Mouse (Mus musculus): ENCODE data around the gene Mettl2. TPM values are rescaled to one million over a fixed set of nuclear protein-coding genes. Genes with fewer than 3 reads are reported as not detected.

Gene Mettl2
- total and polyA plus RNA-seq, 3 experiments: 59.9 to 61.7 TPM; not detected in 1

- TF ChIP-seq GABPA (IDR thresholded peaks at IDR 0.05; ENCODE audit: low read depth, low read length) (no peak), POLR2AphosphoS2 (IDR thresholded peaks at IDR 0.05; ENCODE audit: low read length) (no peak), SIN3A (IDR thresholded peaks at IDR 0.05; ENCODE audit: low read length) (peak; percentile 67; the same call in 1 of the 2 replicates), CTCF (IDR thresholded peaks at IDR 0.05 in 2 of 3, conservative IDR thresholded peaks at IDR 0.05 in 1 of 3; ENCODE audit: control insufficient read depth in 1 of 3, insufficient read depth in 1 of 3, low read depth in 2 of 3, low read length in 3 of 3, poor library complexity in 1 of 3, severe bottlenecking in 1 of 3) (no peak), MYC (IDR thresholded peaks at IDR 0.05; ENCODE audit: low read depth, low read length) (0 out of 2 replicates have a peak, but pooled peaks have one; percentile 17), TBP (IDR thresholded peaks at IDR 0.05; ENCODE audit: low read depth, low read length) (0 out of 2 replicates have a peak, but pooled peaks have one; percentile 3), E2F4 (IDR thresholded peaks at IDR 0.05; ENCODE audit: borderline replicate concordance, low read depth, low read length) (no peak), ZKSCAN1 (IDR thresholded peaks at IDR 0.05; ENCODE audit: low read depth, low read length) (no peak), RCOR1 (IDR thresholded peaks at IDR 0.05; ENCODE audit: low read depth, low read length) (peak; percentile 89), ELF1 (IDR thresholded peaks at IDR 0.05; ENCODE audit: low read depth, low read length) (peak; percentile 52; the same call in 1 of the 2 replicates), EP300 (IDR thresholded peaks at IDR 0.05; ENCODE audit: low read depth in 1 of 2, low read length in 2 of 2) (peak; percentile 68 to 71), JUND (IDR thresholded peaks at IDR 0.05; ENCODE audit: low read depth, low read length) (no peak), MEF2A (IDR thresholded peaks at IDR 0.05; ENCODE audit: extremely low read depth, insufficient replicate concordance, low read depth, low read length, poor library complexity, severe bottlenecking) (no peak), MAFK (IDR thresholded peaks at IDR 0.05; ENCODE audit: borderline replicate concordance, low read depth, low read length) (peak; percentile 22; the same call in 1 of the 2 replicates), UBTF (IDR thresholded peaks at IDR 0.05; ENCODE audit: borderline replicate concordance, insufficient read depth, low read depth, low read length) (no peak), HCFC1 (IDR thresholded peaks at IDR 0.05; ENCODE audit: low read depth, low read length) (peak; percentile 63), MAZ (IDR thresholded peaks at IDR 0.05; ENCODE audit: low read depth, low read length) (no peak), TCF12 (IDR thresholded peaks at IDR 0.05; ENCODE audit: low read depth, low read length) (peak; percentile 75; the same call in 1 of the 2 replicates)
These were observed 30.6 kb downstream of the Mettl2 start (continued) for GRCm38 (mm10) chr11:105156748-105157267.

- H3K9ac ChIP-seq (ENCODE audit: control insufficient read depth, low read depth, low read length, poor library complexity, severe bottlenecking): 0 out of 2 replicates have a peak overlapping the region, but pooled peaks have one; percentile 58
- H3K4me3 ChIP-seq (ENCODE audit: control insufficient read depth in 1 of 2, insufficient read depth in 1 of 2, low read depth in 2 of 2, low read length in 2 of 2): no peak overlapping the region; a peak in 1 of 4 replicates
- H3K9me3 ChIP-seq (replicated peaks; ENCODE audit: insufficient read depth, low read length): no peaks in the 10 kb centered on the region
- TF ChIP-seq TAL1 (IDR thresholded peaks at IDR 0.05; ENCODE audit: low read length) (no peak), MYC (IDR thresholded peaks at IDR 0.05; ENCODE audit: low read depth, low read length) (no peak), UBTF (IDR thresholded peaks at IDR 0.05; ENCODE audit: borderline replicate concordance, insufficient read depth, low read depth, low read length) (no peak), USF2 (IDR thresholded peaks at IDR 0.05; ENCODE audit: borderline replicate concordance in 1 of 2, insufficient read depth in 1 of 2, low read depth in 1 of 2, low read length in 2 of 2) (no peak), ZKSCAN1 (IDR thresholded peaks at IDR 0.05; ENCODE audit: low read depth, low read length) (no peak), CTCF (IDR thresholded peaks at IDR 0.05 in 2 of 3, conservative IDR thresholded peaks at IDR 0.05 in 1 of 3; ENCODE audit: control insufficient read depth in 1 of 3, insufficient read depth in 1 of 3, low read depth in 2 of 3, low read length in 3 of 3, poor library complexity in 1 of 3, severe bottlenecking in 1 of 3) (no peak), ELF1 (IDR thresholded peaks at IDR 0.05; ENCODE audit: low read depth, low read length) (no peak), ZC3H11A (IDR thresholded peaks at IDR 0.05; ENCODE audit: low read depth, low read length) (no peak), CHD1 (IDR thresholded peaks at IDR 0.05; ENCODE audit: low read depth, low read length) (no peak), RCOR1 (IDR thresholded peaks at IDR 0.05; ENCODE audit: low read depth, low read length) (no peak), GABPA (IDR thresholded peaks at IDR 0.05; ENCODE audit: low read depth, low read length) (no peak), HCFC1 (IDR thresholded peaks at IDR 0.05; ENCODE audit: low read depth, low read length) (no peak), MEF2A (IDR thresholded peaks at IDR 0.05; ENCODE audit: extremely low read depth, insufficient replicate concordance, low read depth, low read length, poor library complexity, severe bottlenecking) (no peak), MXI1 (IDR thresholded peaks at IDR 0.05; ENCODE audit: low read depth, low read length) (no peak), EP300 (IDR thresholded peaks at IDR 0.05; ENCODE audit: low read depth in 1 of 2, low read length in 2 of 2) (no peak), GATA1 (IDR thresholded peaks at IDR 0.05; ENCODE audit: low read depth, low read length) (no peak), MYB (IDR thresholded peaks at IDR 0.05; ENCODE audit: low read depth, low read length) (no peak), KAT2A (conservative IDR thresholded peaks at IDR 0.05; ENCODE audit: low read depth, low read length) (no peak), RAD21 (IDR thresholded peaks at IDR 0.05; ENCODE audit: low read depth, low read length) (no peak), USF1 (IDR thresholded peaks at IDR 0.05; ENCODE audit: low read depth, low read length) (no peak)
- no peak for DNase-seq (ENCODE audit: low read depth, low spot score)
- H3K27ac ChIP-seq (ENCODE audit: control insufficient read depth, low read depth, low read length): no peak overlapping the region
- H3K4me1 ChIP-seq (ENCODE audit: control insufficient read depth in 1 of 2, insufficient read depth in 2 of 2, low read length in 2 of 2): peaks cover 14 to 42% of the 10 kb centered on the region in 2 experiments
- H3K36me3 ChIP-seq (ENCODE audit: control insufficient read depth in 1 of 2, insufficient read depth in 2 of 2, low read length in 2 of 2): peaks cover 0 to 31% of the 10 kb centered on the region in 2 experiments; a peak in 2 of 4 replicates
- H3K79me2 ChIP-seq (ENCODE audit: control insufficient read depth, insufficient read depth, low read length, poor library complexity): no peaks in the 10 kb centered on the region
- no peaks in the 10 kb centered on the region for H3K27me3 ChIP-seq (ENCODE audit: control insufficient read depth in 1 of 2, insufficient read depth in 2 of 2, low read length in 2 of 2)
These were observed 31.8 kb downstream of the Mettl2 start for GRCm38 (mm10) chr11:105158047-105158446.
